Mouse (Mus musculus) forebrain, postnatal 0 days (tissue): ENCODE measurements at regions not wholly inside any gene's neighbourhood (a gene's known extent, or its start where the extent isn't known, plus 50 kb on each side); places are given as distances from the start of the nearest gene placed in this dataset.

ENCODE experiments used
- ATAC-seq: fragments of 200-750 bp; cut with Nextera tagmentation; 2 replicates; pipeline ENCODE4 v1.8.0; 2017; ENCODE audit warnings: mild to moderate bottlenecking, moderate library complexity
- DNase-seq: peaks from one replicate; pipeline ENCODE4 v3.0.0-alpha.2; 2015
- H3K27ac ChIP-seq: fragments of 300-500 bp; sonication (generic); 2 replicates; pipeline ENCODE4 v1.5.1; 2014; ENCODE audit warnings: low read depth, mild to moderate bottlenecking, antibody characterized with exemption, low read length, moderate library complexity, mixed read lengths
- H3K27me3 ChIP-seq: fragments of 300-500 bp; sonication (generic); 2 replicates; pipeline ENCODE4 v1.6.1; 2014; ENCODE audit warnings: mild to moderate bottlenecking, low read length, mixed read lengths; ENCODE audit not compliant: insufficient read depth
- H3K36me3 ChIP-seq: fragments of 300-500 bp; sonication (generic); 2 replicates; pipeline ENCODE4 v1.6.1; 2014; ENCODE audit warnings: mild to moderate bottlenecking, moderate library complexity; ENCODE audit not compliant: insufficient read depth
- H3K4me1 ChIP-seq: fragments of 300-500 bp; sonication (generic); 2 replicates; pipeline ENCODE4 v1.6.1; 2014; ENCODE audit warnings: antibody characterized with exemption; ENCODE audit not compliant: insufficient read depth
- H3K4me2 ChIP-seq: fragments of 300-500 bp; sonication (generic); 2 replicates; pipeline ENCODE4 v1.6.1; 2014; ENCODE audit warnings: low read depth, mild to moderate bottlenecking, moderate library complexity
- H3K4me3 ChIP-seq: fragments of 300-500 bp; sonication (generic); 2 replicates; pipeline ENCODE4 v1.5.1; 2014; ENCODE audit warnings: low read depth, low read length, mixed read lengths
- H3K9ac ChIP-seq: fragments of 300-500 bp; sonication (generic); 2 replicates; pipeline ENCODE4 v1.6.1; 2014; ENCODE audit warnings: mild to moderate bottlenecking
- H3K9me3 ChIP-seq: fragments of 300-500 bp; sonication (generic); 2 replicates; pipeline ENCODE4 v1.6.1; 2016; ENCODE audit warnings: low read length
- CTCF ChIP-seq: sonication (generic); IDR thresholded peaks from 2 replicates; pipeline ENCODE4 v1.5.1; 2016; ENCODE audit warnings: antibody characterized with exemption, control low read depth, low read depth
- WGBS: fragments of 180-500 bp; shearing (Covaris S2); extraction: QIAGEN DNeasy Blood & Tissue Kit; methylation state at CpG from one replicate; pipeline ENCODE4 v1.1.7; 2014; 5-methylcytosine and 5-hydroxymethylcytosine counted together

- Histone ChIP-seq H3K4me3 (no peak overlapping the region), H3K27ac (no peak overlapping the region), H3K4me2 (no peak overlapping the region), H3K9me3 (no peaks in the 10 kb centered on the region), H3K9ac (no peak overlapping the region), H3K36me3 (no peaks in the 10 kb centered on the region), H3K4me1 (no peaks in the 10 kb centered on the region), H3K27me3 (no peaks in the 10 kb centered on the region)
- DNase-seq (no peak), ATAC-seq (no peak)
- WGBS: 64% methylated on average over 1 of the region's 1 CpGs
- TF ChIP-seq CTCF: no peak
Observed at GRCm38 (mm10) chr17:10057736-10058135, 261.9 kb downstream of the Qk start.

- no peaks in the 10 kb centered on the region for H3K9me3 ChIP-seq
- no peaks in the 10 kb centered on the region for H3K27me3 ChIP-seq
- 70% methylated on average over 2 of the region's 2 CpGs for WGBS
- ATAC-seq (no peak), DNase-seq (no peak)
- no peak overlapping the region for H3K4me3 ChIP-seq
- no peak overlapping the region for H3K4me2 ChIP-seq
- no peaks in the 10 kb centered on the region for H3K4me1 ChIP-seq
- no peak for TF ChIP-seq CTCF
- H3K36me3 ChIP-seq: no peaks in the 10 kb centered on the region
- no peak overlapping the region for H3K9ac ChIP-seq
- H3K27ac ChIP-seq: no peak overlapping the region
Observed at GRCm38 (mm10) chr17:10056096-10056495, 263.6 kb downstream of the Qk start.

DNA sequence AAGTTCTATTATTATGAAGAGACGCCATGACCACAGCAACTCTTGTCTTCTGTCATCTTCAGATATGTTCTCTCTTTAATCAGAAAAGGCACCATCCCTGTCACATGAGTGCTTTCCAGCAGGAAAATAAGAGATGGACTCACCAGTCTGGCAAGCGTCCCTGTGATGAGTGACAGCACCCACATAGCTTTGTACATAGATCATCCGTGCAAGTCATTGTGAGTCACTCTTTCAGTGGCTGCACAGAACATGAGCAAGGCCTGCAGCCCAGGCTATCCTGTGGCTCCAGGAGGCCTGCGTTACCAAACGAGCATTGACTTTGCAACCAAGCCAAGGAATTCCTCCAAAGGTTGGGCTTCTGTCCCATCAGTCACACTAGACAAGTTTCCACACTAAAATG is 265.3 kb downstream of the Qk start:
- Histone ChIP-seq H3K36me3 (no peaks in the 10 kb centered on the region), H3K27ac (no peak overlapping the region), H3K9me3 (no peaks in the 10 kb centered on the region), H3K4me2 (no peak overlapping the region), H3K4me1 (no peaks in the 10 kb centered on the region), H3K4me3 (no peak overlapping the region), H3K27me3 (no peaks in the 10 kb centered on the region), H3K9ac (no peak overlapping the region)
- no peak for TF ChIP-seq CTCF
- ATAC-seq: no peak
- 81% methylated on average over 5 of the region's 5 CpGs for WGBS
- DNase-seq: no peak

DNA sequence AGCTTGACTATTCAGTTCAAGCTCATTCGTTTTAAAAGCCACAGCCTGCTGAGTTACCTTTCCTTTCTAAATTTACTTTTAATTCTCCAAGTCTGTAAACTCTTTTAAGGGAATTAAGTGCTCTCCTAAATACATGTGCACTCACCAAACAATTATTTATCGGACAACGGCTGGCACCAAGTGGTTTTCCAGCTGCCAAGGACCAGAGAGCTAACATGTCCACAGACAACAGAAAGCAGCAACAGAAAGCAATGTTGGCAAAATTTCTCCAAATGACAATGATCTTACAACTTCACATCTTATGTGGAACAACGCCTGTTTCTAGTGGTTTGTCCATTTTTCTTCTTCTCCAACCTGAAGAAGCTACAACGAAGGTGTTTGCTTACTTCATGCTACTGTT is 275.3 kb downstream of the Qk start:
- Histone ChIP-seq H3K9me3 (no peaks in the 10 kb centered on the region), H3K27ac (no peak overlapping the region), H3K27me3 (no peaks in the 10 kb centered on the region), H3K4me1 (no peaks in the 10 kb centered on the region), H3K36me3 (no peaks in the 10 kb centered on the region), H3K4me2 (no peak overlapping the region), H3K9ac (no peak overlapping the region), H3K4me3 (no peak overlapping the region)
- 73% methylated on average over 5 of the region's 5 CpGs for WGBS
- DNase-seq: no peak
- no peak for TF ChIP-seq CTCF
- no peak for ATAC-seq

GRCm38 (mm10) chr17:10042042-10042652 is 277.5 kb downstream of the Qk start:
- WGBS: 93% methylated on average over 5 of the region's 5 CpGs

GRCm38 (mm10) chr17:10040951-10041359 is 278.7 kb downstream of the Qk start:
- Histone ChIP-seq H3K9me3 (no peaks in the 10 kb centered on the region), H3K36me3 (no peaks in the 10 kb centered on the region), H3K9ac (no peak overlapping the region), H3K27ac (no peak overlapping the region), H3K4me3 (no peak overlapping the region), H3K4me2 (no peak overlapping the region), H3K27me3 (no peaks in the 10 kb centered on the region), H3K4me1 (no peaks in the 10 kb centered on the region)
- no peak for DNase-seq
- WGBS: 87% methylated on average over 4 of the region's 4 CpGs
- TF ChIP-seq CTCF: no peak
- no peak for ATAC-seq

More at GRCm38 (mm10) chr17:10042042-10042652, 277.5 kb downstream of the Qk start:
- Histone ChIP-seq H3K9me3 (no peaks in the 10 kb centered on the region), H3K27ac (no peak overlapping the region), H3K27me3 (no peaks in the 10 kb centered on the region), H3K4me2 (no peak overlapping the region), H3K36me3 (no peaks in the 10 kb centered on the region), H3K9ac (no peak overlapping the region), H3K4me1 (no peaks in the 10 kb centered on the region), H3K4me3 (no peak overlapping the region)
- DNase-seq (no peak), ATAC-seq (no peak)
- TF ChIP-seq CTCF: no peak

DNA sequence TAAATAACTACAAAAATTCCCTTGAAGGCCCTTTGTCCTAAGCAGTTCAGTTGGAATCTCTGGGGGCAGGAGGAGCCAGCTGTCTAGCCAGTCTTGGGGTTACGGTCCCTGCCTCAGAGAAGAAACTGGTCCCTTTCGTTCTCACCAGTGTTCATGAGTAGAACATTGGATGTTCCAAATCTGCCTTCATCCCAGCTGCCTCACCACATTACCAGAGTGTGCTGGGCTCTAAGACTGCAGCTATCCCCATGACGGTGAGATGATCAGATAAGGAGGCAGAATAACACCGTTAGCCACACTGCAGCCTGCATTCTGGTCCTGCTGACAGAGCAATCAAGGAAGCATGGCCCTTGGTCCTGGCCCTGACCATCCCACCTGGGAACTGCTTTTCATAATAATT is 279.3 kb downstream of the Qk start:
- no peak for ATAC-seq
- H3K4me1 ChIP-seq: no peaks in the 10 kb centered on the region
- H3K4me2 ChIP-seq: no peak overlapping the region
- no peaks in the 10 kb centered on the region for H3K36me3 ChIP-seq
- H3K27me3 ChIP-seq: no peaks in the 10 kb centered on the region
- H3K27ac ChIP-seq: no peak overlapping the region
- no peak overlapping the region for H3K4me3 ChIP-seq
- no peak for DNase-seq
- no peak overlapping the region for H3K9ac ChIP-seq
- TF ChIP-seq CTCF: no peak
- H3K9me3 ChIP-seq: no peaks in the 10 kb centered on the region
- WGBS: 89% methylated on average over 4 of the region's 4 CpGs
